Mouse (Mus musculus): ENCODE data around the gene Gm3139.
"Not testable (repeated sequence)": the region's sequence is repeated elsewhere in the genome, so short reads cannot be mapped to it uniquely, and the experiment has no call there.

Gm3139 gene

GRCm38 (mm10) chr5:94525987-94526386, at the start of gene Gm3139:
Gene Gm3139 (plus strand): TSS chr5:94526287.
- not testable (repeated sequence) for DNase-seq

Data from kidney, adult 18-20 months (tissue).